Mouse (Mus musculus) cerebellum, postnatal 14 days (tissue): ENCODE data around the gene Slc25a17.

Source experiments
- DNase-seq, 2 experiments: peaks; one replicate each; pipeline ENCODE4 v3.0.0; 2021; ENCODE audit warnings: mixed read lengths in 2 of 2

The Slc25a17 gene

DNA sequence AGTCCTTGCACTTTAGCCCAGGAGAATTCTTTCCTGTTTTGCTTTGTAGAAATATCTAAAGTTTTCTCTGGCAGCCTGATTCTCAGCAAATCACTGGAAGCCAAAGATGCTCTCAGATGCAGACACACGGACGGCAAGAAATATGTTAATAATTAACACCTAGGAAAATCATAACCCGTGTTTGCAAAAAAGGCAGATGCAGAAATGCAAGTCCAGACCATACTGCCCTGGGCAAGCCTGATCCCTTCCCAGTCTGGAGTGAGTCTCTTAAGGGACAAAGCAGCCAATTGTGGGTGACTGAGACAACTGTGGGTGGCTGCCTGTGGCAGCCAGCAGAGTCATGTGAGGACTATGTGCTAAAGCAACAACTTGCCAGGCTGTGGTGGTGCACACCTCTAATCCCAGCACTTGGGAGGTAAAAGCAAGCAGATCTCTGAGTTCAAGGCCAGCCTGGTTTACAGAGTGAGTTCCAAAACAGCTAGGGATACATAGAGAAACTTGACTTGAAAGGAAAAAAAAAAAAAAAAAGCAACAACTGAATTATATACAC, 60.0 kb downstream of the Slc25a17 start:
- no peak for DNase-seq

DNA sequence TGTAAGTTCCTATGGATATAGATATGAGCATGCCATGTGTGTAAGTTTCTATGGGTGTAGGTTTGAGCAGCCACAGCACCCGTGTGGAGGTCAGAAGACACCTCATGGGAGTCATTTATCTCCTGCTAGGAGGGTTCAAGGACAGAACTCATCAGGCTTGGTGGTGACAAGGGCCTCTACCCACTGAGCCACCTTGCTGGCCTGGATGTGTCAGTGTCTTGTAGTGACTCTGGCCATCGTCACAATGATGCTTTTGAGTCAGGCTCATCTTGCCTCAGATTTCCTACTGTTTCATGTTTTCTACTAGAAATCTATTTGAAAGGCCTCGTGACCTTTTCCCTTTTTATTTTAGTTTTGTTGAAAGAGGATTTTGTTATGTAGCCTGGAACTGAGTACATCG, 61.1 kb downstream of the Slc25a17 start:
- no peak for DNase-seq

DNA sequence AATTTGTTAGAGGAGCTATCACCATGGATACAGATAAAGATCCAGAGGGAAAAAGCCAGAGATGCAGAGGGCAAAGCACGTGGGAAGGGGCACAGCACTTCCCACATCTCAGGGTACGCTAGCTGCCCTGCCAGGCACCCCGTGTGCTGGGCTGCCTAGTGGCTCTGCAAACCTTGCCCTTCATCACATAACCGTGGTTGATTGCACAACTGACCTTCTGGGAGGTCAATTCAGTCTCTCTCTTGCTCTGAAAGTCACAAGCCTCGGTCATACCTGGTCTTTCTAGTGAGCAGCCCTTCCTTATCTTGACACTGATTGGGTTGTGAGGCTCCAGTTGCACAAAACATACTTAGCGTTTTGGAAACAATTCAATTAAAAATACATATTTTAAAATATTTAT, 62.4 kb downstream of the Slc25a17 start:
- DNase-seq: no peak

GRCm38 (mm10) chr15:81297543-81297942, 63.1 kb downstream of the Slc25a17 start:
- no peak for DNase-seq

DNA sequence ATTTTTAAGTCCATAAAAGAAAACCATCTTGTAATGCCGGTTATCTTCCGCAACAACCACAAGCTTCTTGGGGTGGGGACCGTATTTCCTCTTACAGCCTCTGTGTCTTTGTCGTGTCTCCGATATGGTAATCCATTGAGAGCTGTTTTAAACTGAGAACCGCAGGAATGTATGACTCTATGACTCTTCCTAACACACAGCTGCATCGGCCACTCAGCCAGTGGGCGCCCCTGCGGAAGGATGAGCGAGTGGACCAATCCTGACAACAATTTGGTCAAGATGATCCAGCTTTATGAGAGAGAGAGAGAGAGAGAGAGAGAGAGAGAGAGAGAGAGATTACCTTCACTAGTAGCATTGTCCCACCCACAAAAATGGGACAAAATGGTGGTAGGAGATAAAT, 65.7 kb downstream of the Slc25a17 start:
- DNase-seq: no peak

DNA sequence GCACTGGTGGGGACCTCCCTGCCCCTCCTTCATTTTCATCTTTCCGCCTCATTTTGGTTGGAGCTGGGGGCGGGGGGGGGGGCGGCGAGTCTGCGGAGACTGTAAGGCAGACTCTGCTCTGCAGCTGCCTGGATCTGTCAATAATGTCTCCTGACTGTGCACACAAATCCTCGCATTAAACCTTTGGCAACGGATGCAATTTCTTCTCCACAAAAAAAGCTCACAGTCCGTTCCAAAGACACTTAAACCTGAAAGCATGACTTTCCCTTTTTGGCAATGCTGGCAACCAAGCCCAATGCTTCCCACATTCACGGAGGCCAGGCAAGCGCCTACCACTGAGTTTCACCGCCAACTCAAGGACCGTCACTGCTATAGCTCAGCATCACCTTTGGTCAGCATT, 66.2 kb downstream of the Slc25a17 start:
- DNase-seq: no peak

DNA sequence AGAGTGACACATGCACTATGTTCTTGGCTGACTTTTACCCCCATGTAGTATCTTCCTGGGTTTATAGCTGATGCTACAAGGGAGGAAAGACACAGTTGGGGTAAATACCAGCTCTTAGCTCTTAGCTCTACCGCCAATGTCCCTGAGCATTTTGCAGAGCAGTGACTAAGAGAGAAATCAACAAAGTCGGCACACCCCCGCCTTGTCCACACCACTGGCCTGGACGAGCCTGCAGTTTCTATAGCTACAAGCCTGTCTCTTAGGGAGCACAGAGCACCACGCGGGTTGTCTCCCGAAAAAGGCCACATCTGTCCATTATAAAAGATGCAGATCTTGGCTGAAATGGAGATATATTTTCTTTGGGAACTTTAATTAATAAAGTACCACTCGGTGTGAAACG, 69.9 kb downstream of the Slc25a17 start:
- DNase-seq: no peak

- no peak for DNase-seq
Measured at GRCm38 (mm10) chr15:81290230-81290629, 70.4 kb downstream of the Slc25a17 start.

GRCm38 (mm10) chr15:81284121-81284734, 76.4 kb downstream of the Slc25a17 start:
- DNase-seq: no peak

- DNase-seq: no peak
Measured at GRCm38 (mm10) chr15:81278699-81279098, 81.9 kb downstream of the Slc25a17 start.

DNA sequence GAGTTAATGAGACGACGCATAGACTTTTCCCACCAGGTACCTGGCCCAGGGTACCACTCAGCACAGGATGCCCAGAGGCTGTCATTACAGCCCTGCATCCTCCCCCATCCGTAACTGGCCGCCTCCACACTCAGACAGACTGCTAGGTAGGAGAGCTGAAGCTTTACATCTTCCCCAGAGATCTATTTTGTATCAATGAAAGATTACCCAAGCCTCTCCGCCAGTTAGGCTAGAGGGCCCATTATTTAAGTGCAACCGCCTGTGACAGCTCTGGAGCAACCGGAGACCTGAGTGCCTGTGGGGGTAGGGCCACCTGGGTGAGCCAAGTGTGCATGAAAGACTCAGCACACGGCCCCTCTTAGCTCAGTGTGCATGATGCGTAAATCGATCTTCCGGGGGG, 82.7 kb downstream of the Slc25a17 start:
- no peak for DNase-seq

DNA sequence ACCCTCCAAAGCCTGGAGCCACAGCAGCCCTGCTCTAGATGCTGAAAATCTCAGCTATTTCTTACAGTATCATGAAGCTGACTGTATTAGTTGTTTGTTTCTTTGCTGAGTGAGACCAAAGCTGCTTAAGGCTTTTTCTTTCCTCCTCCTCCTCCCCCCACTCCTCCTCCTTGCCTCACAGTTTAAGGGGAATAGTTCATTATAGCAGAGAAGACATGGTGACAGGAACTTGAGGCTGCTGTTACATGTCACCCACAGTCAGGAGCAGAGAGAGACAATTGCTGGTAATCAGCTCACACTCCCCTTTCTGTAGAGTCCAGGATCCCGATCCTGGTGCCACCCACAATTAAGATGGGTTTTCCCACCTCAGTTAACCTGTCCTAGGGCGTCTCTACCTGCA, 87.3 kb downstream of the Slc25a17 start:
- DNase-seq: no peak

- peak; percentile 76 to 77 for DNase-seq
Measured at GRCm38 (mm10) chr15:81272305-81273053, 88.1 kb downstream of the Slc25a17 start.
